Mouse (Mus musculus) 3T3-L1 (cell line): ENCODE data around the gene Trim41.
A peak's percentile ranks its signal among the peaks of the same experiment; 100 is the strongest.
"Not testable (repeated sequence)": the region's sequence is repeated elsewhere in the genome, so short reads cannot be mapped to it uniquely, and the experiment has no call there.

Source experiments
- DNase-seq: peaks from one replicate; pipeline ENCODE4 v3.0.0-alpha.2; 2015; ENCODE audit warnings: low read depth, low spot score

Trim41 gene

DNA sequence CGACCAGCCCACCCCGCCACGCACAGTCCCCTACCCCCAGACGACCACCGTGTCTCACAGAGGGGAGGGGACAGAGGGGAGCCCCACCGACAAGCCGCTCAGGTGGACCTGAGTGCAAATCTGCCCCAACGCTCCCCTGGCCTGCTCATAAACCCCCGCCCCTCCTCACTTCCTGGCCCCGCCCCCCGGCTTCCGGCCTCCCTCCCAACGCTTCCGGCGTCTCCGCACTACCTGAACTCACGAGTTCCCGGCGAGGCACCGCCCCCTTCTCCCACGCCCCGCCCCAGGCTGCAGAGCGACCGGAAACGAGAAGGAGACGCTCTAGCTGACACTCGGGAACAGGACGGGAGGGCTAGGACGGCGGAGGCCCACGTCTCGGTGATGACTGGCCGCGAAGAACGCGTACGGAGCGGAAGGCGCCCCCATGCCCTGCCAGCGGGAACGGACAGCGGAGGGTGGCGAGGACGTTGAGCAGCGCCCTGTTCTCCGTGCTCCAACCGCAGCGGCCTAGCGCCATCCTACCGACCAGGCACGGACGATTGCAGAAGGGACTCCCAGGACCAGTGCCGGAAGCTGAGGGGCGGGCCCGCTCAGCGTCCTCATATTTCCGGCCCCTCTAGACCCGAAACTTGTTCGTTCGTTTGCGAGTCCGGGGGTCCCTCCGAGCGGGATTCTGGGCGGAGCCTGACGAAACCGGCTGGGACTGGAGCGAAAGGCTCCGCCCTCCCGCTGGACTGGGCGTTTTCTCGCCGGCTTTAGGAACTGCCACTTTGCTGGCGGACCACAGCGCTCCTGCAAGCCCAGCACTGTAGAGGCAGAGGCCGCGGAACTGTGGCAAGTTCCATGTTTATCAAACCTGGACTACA is at the start of gene Trim41:
Gene Trim41 (minus strand): TSS at position 554 of the 866 bp plus-strand sequence.
- peak; percentile 98 for DNase-seq

GRCm38 (mm10) chr11:48866481-48866880 is 49.3 kb upstream of the Trim41 start:
- no peak for DNase-seq

DNA sequence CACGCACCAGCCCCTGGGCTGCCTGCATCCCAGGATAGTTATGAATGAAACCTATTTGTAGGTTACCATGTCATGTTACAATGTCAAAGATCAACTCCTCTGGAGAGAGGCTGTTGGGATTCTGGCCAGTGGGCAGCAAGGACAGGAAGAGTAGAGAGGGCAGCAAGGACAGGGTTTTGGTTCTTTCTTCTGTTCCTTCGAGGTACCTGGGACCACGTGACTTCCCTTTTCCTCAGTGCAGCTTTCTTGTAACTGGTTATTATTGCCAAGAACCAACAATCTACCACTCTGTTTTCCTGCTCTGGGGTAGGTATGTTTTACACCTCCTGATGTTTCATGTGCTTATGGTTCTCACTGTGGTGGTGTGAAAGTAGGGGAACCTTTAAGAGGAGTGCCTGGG is 46.7 kb upstream of the Trim41 start:
- DNase-seq: no peak

GRCm38 (mm10) chr11:48862784-48863319 is 45.7 kb upstream of the Trim41 start:
- DNase-seq: no peak

DNA sequence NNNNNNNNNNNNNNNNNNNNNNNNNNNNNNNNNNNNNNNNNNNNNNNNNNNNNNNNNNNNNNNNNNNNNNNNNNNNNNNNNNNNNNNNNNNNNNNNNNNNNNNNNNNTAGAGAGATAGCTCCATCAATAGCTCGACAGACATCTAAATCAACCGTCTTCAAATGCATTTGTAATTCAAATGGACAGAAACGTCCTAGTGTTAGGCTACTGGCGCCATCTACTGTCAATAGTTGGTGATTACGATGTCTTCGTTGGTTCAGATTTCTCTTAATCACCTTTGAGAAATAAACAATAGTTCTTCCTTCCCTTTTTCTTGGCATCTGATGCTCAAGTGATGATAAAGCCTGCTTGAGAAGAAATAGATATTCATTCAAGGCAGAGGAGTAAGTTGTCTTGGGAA is 41.9 kb upstream of the Trim41 start:
- peak; percentile 86 for DNase-seq

GRCm38 (mm10) chr11:48853474-48854180 is 36.5 kb upstream of the Trim41 start:
- DNase-seq: peak; percentile 92

- DNase-seq: no peak
These were observed 35.7 kb upstream of the Trim41 start for GRCm38 (mm10) chr11:48852624-48853473.

DNA sequence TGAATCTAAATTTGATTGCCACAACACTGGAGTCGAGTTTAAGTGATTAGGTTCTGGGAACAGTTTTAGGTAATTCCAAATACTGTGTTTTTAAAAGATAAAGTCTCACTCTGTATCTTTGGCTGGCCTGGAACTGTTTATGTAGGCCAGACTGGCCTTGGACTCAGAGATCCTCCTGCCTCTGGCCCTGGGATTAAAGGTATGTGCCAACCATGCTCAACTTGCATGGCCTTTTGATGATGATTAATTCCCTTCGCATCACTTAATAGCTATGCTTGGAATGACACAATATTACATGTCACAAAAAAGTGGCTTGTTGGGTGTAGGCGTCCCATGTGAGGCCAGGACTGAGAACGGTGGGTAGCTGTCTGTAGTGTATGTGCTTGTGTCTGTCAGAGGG is 35.0 kb upstream of the Trim41 start:
- no peak for DNase-seq

DNA sequence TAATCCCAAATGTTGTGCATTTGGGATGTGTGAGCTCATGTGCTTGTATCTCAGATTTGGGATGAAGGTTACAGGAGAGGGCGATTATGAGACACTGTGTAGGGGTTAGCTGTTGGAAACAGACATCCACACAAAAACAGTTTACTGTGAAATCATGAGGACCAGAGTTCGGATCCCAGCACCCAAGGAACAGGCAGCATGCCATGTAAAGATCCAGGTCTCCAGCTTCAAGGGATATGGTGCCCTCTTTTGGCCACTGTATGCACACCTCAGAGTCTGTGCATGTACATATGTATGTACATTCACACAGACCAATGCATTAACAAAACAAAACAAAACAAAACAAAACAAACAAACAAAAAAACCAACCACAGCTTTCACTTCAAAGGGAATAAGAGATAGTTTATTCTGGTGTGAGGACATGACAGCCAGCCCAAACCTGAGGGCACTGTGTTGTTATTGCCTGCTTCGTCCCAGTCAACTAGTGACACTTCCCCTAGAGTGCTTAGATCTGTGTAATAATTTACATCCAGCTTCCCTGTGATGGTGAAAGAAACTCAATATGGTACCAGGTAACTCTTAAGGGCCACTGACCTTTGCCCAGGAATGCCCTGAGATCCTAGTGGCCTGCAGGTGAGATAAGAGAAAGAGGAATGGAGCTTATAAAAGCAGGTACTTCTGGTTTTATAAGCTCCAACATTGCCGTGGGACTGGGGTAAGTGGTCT is 34.3 kb upstream of the Trim41 start:
- DNase-seq: peak; percentile 25

GRCm38 (mm10) chr11:48850240-48850639 is 33.1 kb upstream of the Trim41 start:
- DNase-seq: no peak

- DNase-seq: no peak
These were observed 29.7 kb upstream of the Trim41 start for GRCm38 (mm10) chr11:48846881-48847280.

- DNase-seq: not testable (repeated sequence)
These were observed 29.2 kb upstream of the Trim41 start for GRCm38 (mm10) chr11:48846362-48846761.

DNA sequence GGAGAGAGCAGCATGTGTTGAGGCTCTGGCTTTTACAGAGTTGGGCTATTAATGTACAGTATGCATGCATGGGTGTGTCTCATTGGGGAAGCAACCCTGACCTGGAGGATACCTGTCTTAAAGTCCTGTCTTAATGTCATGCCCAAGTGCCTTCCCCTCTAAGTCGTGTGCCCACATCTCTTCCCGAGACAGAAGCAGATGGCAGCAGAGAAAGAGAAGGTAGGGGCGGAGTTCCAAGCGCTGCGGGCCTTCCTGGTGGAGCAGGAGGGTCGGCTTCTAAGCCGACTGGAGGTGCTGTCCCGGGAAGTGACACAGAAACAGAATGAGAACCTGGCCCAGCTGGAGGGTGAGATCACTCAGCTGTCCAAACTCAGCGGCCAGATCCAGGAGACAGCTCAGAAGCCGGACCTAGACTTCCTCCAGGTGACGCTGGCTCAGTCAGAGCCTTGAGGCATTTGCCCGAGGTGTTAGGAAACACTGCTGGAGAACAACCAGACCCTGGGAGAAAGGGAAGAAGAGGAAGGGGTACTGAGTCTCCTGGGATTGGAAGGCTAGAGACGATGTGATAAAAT is 28.2 kb upstream of the Trim41 start:
- DNase-seq: no peak

- DNase-seq: no peak
These were observed 27.2 kb upstream of the Trim41 start for GRCm38 (mm10) chr11:48844309-48844708.

DNA sequence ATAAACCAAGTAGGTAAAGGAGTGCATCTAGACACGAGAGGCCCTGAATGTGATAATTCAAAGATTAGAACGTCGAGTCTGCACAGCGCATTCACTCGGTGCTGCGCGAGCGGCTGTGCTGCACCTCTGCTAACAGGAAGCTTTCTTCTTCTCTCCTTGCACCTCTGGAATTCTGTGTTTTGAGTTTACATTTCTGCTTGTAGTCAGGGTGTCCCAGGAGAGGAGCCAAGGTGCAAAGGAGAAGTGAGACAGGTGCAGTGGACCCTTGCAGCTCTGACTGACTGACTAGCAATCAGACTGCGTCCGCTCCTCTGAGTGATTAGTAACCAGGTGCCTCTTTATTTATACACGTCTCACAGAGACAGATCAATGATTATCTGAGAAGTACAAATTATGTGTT is 26.0 kb upstream of the Trim41 start:
- no peak for DNase-seq

DNA sequence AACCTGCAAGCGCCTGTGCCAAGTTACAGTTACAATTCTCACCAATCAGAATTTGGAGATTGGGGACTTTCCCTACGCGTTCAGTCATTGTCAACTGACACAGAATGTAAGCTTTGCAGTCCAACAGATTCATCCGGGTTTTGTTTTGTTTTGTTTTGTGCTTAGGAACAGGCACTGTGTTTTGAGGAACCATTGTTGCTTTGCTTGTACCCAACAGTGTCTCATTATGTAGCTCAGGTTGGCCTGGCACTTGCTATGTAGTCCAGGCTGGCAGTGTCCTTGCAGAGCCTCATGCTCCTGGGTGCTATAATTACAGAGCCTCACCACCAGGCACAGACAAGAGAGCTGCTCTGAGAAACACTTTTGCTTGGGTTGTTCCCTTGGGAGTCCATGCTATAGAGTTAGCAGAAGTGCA is 25.2 kb upstream of the Trim41 start:
- no peak for DNase-seq

- no peak for DNase-seq
These were observed 24.1 kb upstream of the Trim41 start for GRCm38 (mm10) chr11:48841213-48841612.

- DNase-seq: no peak
These were observed 23.7 kb upstream of the Trim41 start for GRCm38 (mm10) chr11:48840805-48841204.

GRCm38 (mm10) chr11:48838879-48839680 is 21.9 kb upstream of the Trim41 start:
- DNase-seq: peak; percentile 39
